In the genomic region with DNA sequence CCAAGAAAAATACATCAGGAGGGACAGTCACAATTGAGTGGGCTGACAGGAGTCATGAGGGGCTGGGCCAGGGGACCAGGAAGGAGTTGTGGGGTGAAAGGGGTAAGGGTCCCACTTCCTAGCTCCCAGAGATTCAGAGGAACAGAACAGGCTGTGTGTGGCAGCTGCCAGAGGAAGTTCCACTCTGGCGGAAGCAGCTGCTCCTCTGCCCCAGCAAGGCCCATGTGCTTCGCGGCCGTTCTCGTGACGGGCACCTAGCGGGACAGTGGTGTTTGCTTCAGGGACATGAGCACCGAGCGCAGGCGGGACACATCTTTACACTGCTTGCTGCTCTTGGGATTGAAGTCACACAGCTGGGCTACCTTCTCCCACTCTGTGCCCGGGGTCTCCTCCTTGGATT, we compare ENCODE assay signal across 16 mouse cellular contexts.
"Had no signal": no experiment of that assay in that cellular context is flagged by ENCODE, and none has a peak within 500 bp of the region (broad histone marks: within the 10 kb centered on the region; RNA-seq: fewer than 3 reads in every experiment).

No protein-coding gene starts in this region.

- ATAC-seq: lung, postnatal 0 days; midbrain, embryonic 13.5 days; midbrain, embryonic 15.5 days had no signal

- H3K9ac ChIP-seq: lung, embryonic 15.5 days; midbrain, embryonic 13.5 days; midbrain, embryonic 15.5 days; neural tube, embryonic 12.5 days; stomach, embryonic 15.5 days had no signal

- H3K27me3 ChIP-seq: lung, embryonic 15.5 days; megakaryocyte, embryonic 14.5 days; midbrain, embryonic 13.5 days; midbrain, embryonic 15.5 days; neural tube, embryonic 12.5 days; stomach, embryonic 15.5 days had no signal

- H3K9me3 ChIP-seq: lung, embryonic 15.5 days; megakaryocyte, embryonic 14.5 days; midbrain, embryonic 13.5 days; midbrain, embryonic 15.5 days; neural tube, embryonic 12.5 days; stomach, embryonic 15.5 days had no signal

- H3K36me3 ChIP-seq: midbrain, embryonic 15.5 days; stomach, embryonic 15.5 days had no signal

- H3K27ac ChIP-seq: lung, embryonic 15.5 days; macrophage; midbrain, embryonic 13.5 days; midbrain, embryonic 15.5 days; neural tube, embryonic 12.5 days; stomach, embryonic 15.5 days had no signal

- H3K4me2 ChIP-seq: lung, embryonic 15.5 days; midbrain, embryonic 11.5 days; midbrain, embryonic 13.5 days; midbrain, embryonic 15.5 days; neural tube, embryonic 12.5 days; stomach, embryonic 15.5 days had no signal

- DNase-seq: lung, adult 2 months; lung, postnatal 14 days; lung, postnatal 36 days; right cerebral cortex, postnatal 14 days; thymus, adult 18-20 months; thymus, postnatal 14 days; thymus, postnatal 36 days had no signal

- H3K4me3 ChIP-seq: lung, embryonic 15.5 days; megakaryocyte, embryonic 14.5 days; midbrain, embryonic 13.5 days; midbrain, embryonic 15.5 days; neural tube, embryonic 12.5 days; stomach, embryonic 15.5 days had no signal
